Mouse (Mus musculus): Measurements from ENCODE around the gene Mfap2. TPM values are rescaled to one million over a fixed set of nuclear protein-coding genes. Genes with fewer than 3 reads are reported as not detected.

Gene Mfap2
- total RNA-seq, 1 experiment from 2014 or later = 26.0 TPM

Other genes starting within 250 kb of the Mfap2 start
- gene Padi4, start 236.2 kb upstream of the Mfap2 start, total RNA-seq (2021) = 0.75 and 0.85 TPM in 2 replicates
- not detected in 2 replicates for gene Padi3, start 199.8 kb upstream of the Mfap2 start, total RNA-seq (2021)
- gene Padi1, start 164.6 kb upstream of the Mfap2 start, total RNA-seq (2021) = not detected in 2 replicates
- 1.3 and 1.9 TPM in 2 replicates for gene Padi2, start 104.1 kb upstream of the Mfap2 start, total RNA-seq (2021)
- gene Sdhb, start 49.2 kb upstream of the Mfap2 start, total RNA-seq (2021) = 699 and 754 TPM in 2 replicates
- gene Atp13a2, start 23.5 kb upstream of the Mfap2 start, total RNA-seq (2021) = 28.7 and 37.1 TPM in 2 replicates
- gene Crocc, start 50.1 kb downstream of the Mfap2 start, total RNA-seq (2021) = 7.1 and 9.8 TPM in 2 replicates
- gene Necap2, start 67.9 kb downstream of the Mfap2 start, total RNA-seq (2021) = 45.5 and 56.4 TPM in 2 replicates
- gene Spata21, start 77.9 kb downstream of the Mfap2 start, total RNA-seq (2021) = not detected in 2 replicates
- 105 and 107 TPM in 2 replicates for gene Szrd1, start 129.4 kb downstream of the Mfap2 start, total RNA-seq (2021)
- gene Fbxo42, start 137.5 kb downstream of the Mfap2 start, total RNA-seq (2021) = 21.7 and 23.5 TPM in 2 replicates
- 1.1 and 1.8 TPM in 2 replicates for gene Rsg1, start 203.5 kb downstream of the Mfap2 start, total RNA-seq (2021)
- 35.9 and 36.8 TPM in 2 replicates for gene Arhgef19, start 229.1 kb downstream of the Mfap2 start, total RNA-seq (2021)